Mouse (Mus musculus) CH12.LX (cell line): ENCODE measurements around the gene Myo5a. TPM values are rescaled to one million over a fixed set of nuclear protein-coding genes. Genes with fewer than 3 reads are reported as not detected.

Experiments
- DNase-seq: peaks from one replicate; pipeline ENCODE4 v3.0.0-alpha.2; 2013; ENCODE audit errors: extremely low read depth
- H3K27ac ChIP-seq: 2 replicates; pipeline ENCODE4 v1.5.1; 2012; ENCODE audit warnings: low read depth, mild to moderate bottlenecking, control low read depth, moderate library complexity; ENCODE audit not compliant: insufficient read depth
- H3K27me3 ChIP-seq: replicated peaks from 2 replicates; pipeline ENCODE3; 2012; ENCODE audit warnings: inconsistent platforms
- H3K36me3 ChIP-seq, 2 experiments: replicated peaks in 1 of 2; 2 replicates each; pipeline versions ENCODE3 to v1.6.1; 2012; ENCODE audit warnings: inconsistent platforms in 1 of 2, low read length in 1 of 2, mild to moderate bottlenecking in 1 of 2, mixed read lengths in 1 of 2, moderate library complexity in 1 of 2; ENCODE audit not compliant: control insufficient read depth in 1 of 2, insufficient read depth in 1 of 2
- H3K4me1 ChIP-seq, 2 experiments: 2 replicates each; pipeline ENCODE4 v1.6.1; 2012; ENCODE audit warnings: inconsistent platforms in 1 of 2, moderate library complexity in 1 of 2; ENCODE audit not compliant: insufficient read depth in 2 of 2, control insufficient read depth in 1 of 2
- H3K4me2 ChIP-seq: 2 replicates; pipeline ENCODE4 v1.6.1; 2012; ENCODE audit warnings: low read depth, mild to moderate bottlenecking, control low read depth; ENCODE audit not compliant: poor library complexity, insufficient read depth, severe bottlenecking
- H3K4me3 ChIP-seq, 3 experiments: fragments of 150-350 bp in 1 of 3; sonication (generic) in 1 of 3; replicated peaks in 1 of 3; 2 replicates each; pipeline versions ENCODE3 to v1.5.1; 2011 to 2012; ENCODE audit warnings: low read depth in 2 of 3, low read length in 2 of 3, mild to moderate bottlenecking in 2 of 3, moderate library complexity in 2 of 3, control low read depth in 1 of 3, improper control_type of control experiment in 1 of 3, inconsistent platforms in 1 of 3, mixed read lengths in 1 of 3; ENCODE audit not compliant: poor library complexity in 1 of 3
- H3K79me2 ChIP-seq: replicated peaks from 2 replicates; pipeline ENCODE4 v1.6.1; 2012; ENCODE audit warnings: mild to moderate bottlenecking, moderate library complexity; ENCODE audit not compliant: control insufficient read depth, poor library complexity, insufficient read depth, severe bottlenecking; ENCODE audit errors: extremely low read depth
- H3K9ac ChIP-seq: 2 replicates; pipeline ENCODE4 v1.6.1; 2012; ENCODE audit warnings: low read depth, mild to moderate bottlenecking, control low read depth, moderate library complexity; ENCODE audit not compliant: insufficient read depth
- H3K9me3 ChIP-seq: replicated peaks from 2 replicates; pipeline ENCODE3; 2012; ENCODE audit warnings: low read length, inconsistent platforms, mixed read lengths
- BHLHE40 ChIP-seq: IDR thresholded peaks from 2 replicates; pipeline ENCODE4 v1.6.1; 2011; ENCODE audit warnings: mild to moderate bottlenecking, low read depth, low read length, improper control_type of control experiment
- CHD1 ChIP-seq: IDR thresholded peaks from 2 replicates; pipeline ENCODE4 v1.6.1; 2012; ENCODE audit warnings: low read depth, low read length, improper control_type of control experiment, inconsistent platforms
- CHD2 ChIP-seq: IDR thresholded peaks from 2 replicates; pipeline ENCODE4 v1.6.1; 2011; ENCODE audit warnings: low read length, improper control_type of control experiment
- CTCF ChIP-seq, 2 experiments: IDR thresholded peaks in 1 of 2; conservative IDR thresholded peaks in 1 of 2; 2 replicates each; pipeline ENCODE4 v1.5.1; 2011 to 2012; ENCODE audit warnings: low read depth in 2 of 2, low read length in 2 of 2, improper control_type of control experiment in 1 of 2, inconsistent platforms in 1 of 2, mild to moderate bottlenecking in 1 of 2, moderate library complexity in 1 of 2
- ELF1 ChIP-seq: IDR thresholded peaks from 2 replicates; pipeline ENCODE4 v1.6.1; 2014; ENCODE audit warnings: low read depth, mild to moderate bottlenecking, inconsistent platforms, low read length, improper control_type of control experiment
- ETS1 ChIP-seq: conservative IDR thresholded peaks from 2 replicates; pipeline ENCODE4 v1.6.1; 2012; ENCODE audit warnings: low read depth, mild to moderate bottlenecking, inconsistent platforms, low read length, improper control_type of control experiment, moderate library complexity
- GABPA ChIP-seq: IDR thresholded peaks from 2 replicates; pipeline ENCODE4 v1.6.1; 2012; ENCODE audit warnings: low read depth, low read length, improper control_type of control experiment, inconsistent platforms; ENCODE audit not compliant: insufficient replicate concordance
- HCFC1 ChIP-seq: IDR thresholded peaks from 2 replicates; pipeline ENCODE4 v1.6.1; 2012; ENCODE audit warnings: low read depth, mild to moderate bottlenecking, inconsistent platforms, low read length, improper control_type of control experiment
- IRF4 ChIP-seq: IDR thresholded peaks from 2 replicates; pipeline ENCODE4 v1.6.1; 2014; ENCODE audit warnings: low read depth, mild to moderate bottlenecking, inconsistent platforms, low read length, improper control_type of control experiment
- JUN ChIP-seq: IDR thresholded peaks from 2 replicates; pipeline ENCODE4 v1.6.1; 2011; ENCODE audit warnings: low read depth, mild to moderate bottlenecking, low read length, improper control_type of control experiment, moderate library complexity; ENCODE audit not compliant: insufficient read depth
- JUND ChIP-seq: conservative IDR thresholded peaks from 2 replicates; pipeline ENCODE4 v1.6.1; 2011; ENCODE audit warnings: low read depth, low read length, improper control_type of control experiment
- MAFK ChIP-seq: IDR thresholded peaks from 2 replicates; pipeline ENCODE4 v1.6.1; 2011; ENCODE audit warnings: low read length, improper control_type of control experiment; ENCODE audit not compliant: insufficient replicate concordance
- MAX ChIP-seq: IDR thresholded peaks from 2 replicates; pipeline ENCODE4 v1.6.1; 2011; ENCODE audit warnings: low read length, improper control_type of control experiment
- MAZ ChIP-seq: IDR thresholded peaks from 2 replicates; pipeline ENCODE4 v1.6.1; 2012; ENCODE audit warnings: low read depth, mild to moderate bottlenecking, inconsistent platforms, low read length, improper control_type of control experiment, moderate library complexity
- MEF2A ChIP-seq: IDR thresholded peaks from 2 replicates; pipeline ENCODE4 v1.6.1; 2014; ENCODE audit warnings: low read depth, mild to moderate bottlenecking, inconsistent platforms, low read length, improper control_type of control experiment, borderline replicate concordance
- MXI1 ChIP-seq: IDR thresholded peaks from 2 replicates; pipeline ENCODE4 v1.6.1; 2011; ENCODE audit warnings: mild to moderate bottlenecking, low read depth, low read length, improper control_type of control experiment
- NELFE ChIP-seq: IDR thresholded peaks from 2 replicates; pipeline ENCODE4 v1.6.1; 2011; ENCODE audit warnings: low read depth, low read length, improper control_type of control experiment
- NRF1 ChIP-seq: IDR thresholded peaks from 2 replicates; pipeline ENCODE4 v1.6.1; 2014; ENCODE audit warnings: low read depth, mild to moderate bottlenecking, inconsistent platforms, low read length, improper control_type of control experiment, moderate library complexity
- PAX5 ChIP-seq: IDR thresholded peaks from 2 replicates; pipeline ENCODE4 v1.6.1; 2012; ENCODE audit warnings: low read length, inconsistent platforms, mixed read lengths
- POLR2AphosphoS2 ChIP-seq: IDR thresholded peaks from 2 replicates; pipeline ENCODE4 v1.6.1; 2011; ENCODE audit warnings: low read depth, low read length, improper control_type of control experiment
- RAD21 ChIP-seq: IDR thresholded peaks from 2 replicates; pipeline ENCODE4 v1.6.1; 2011; ENCODE audit warnings: low read depth, mild to moderate bottlenecking, low read length, improper control_type of control experiment, moderate library complexity
- RCOR1 ChIP-seq: conservative IDR thresholded peaks from 2 replicates; pipeline ENCODE4 v1.6.1; 2012; ENCODE audit warnings: low read depth, mild to moderate bottlenecking, inconsistent platforms, low read length, improper control_type of control experiment
- SIN3A ChIP-seq: IDR thresholded peaks from 2 replicates; pipeline ENCODE4 v1.6.1; 2012; ENCODE audit warnings: low read length, improper control_type of control experiment, inconsistent platforms
- SMC3 ChIP-seq: IDR thresholded peaks from 2 replicates; pipeline ENCODE4 v1.6.1; 2011; ENCODE audit warnings: low read depth, low read length, improper control_type of control experiment
- TBP ChIP-seq: conservative IDR thresholded peaks from 2 replicates; pipeline ENCODE4 v1.6.1; 2011; ENCODE audit warnings: low read depth, low read length, improper control_type of control experiment
- TCF12 ChIP-seq: IDR thresholded peaks from 2 replicates; pipeline ENCODE4 v1.6.1; 2014; ENCODE audit warnings: low read depth, mild to moderate bottlenecking, inconsistent platforms, low read length, improper control_type of control experiment
- UBTF ChIP-seq: IDR thresholded peaks from 2 replicates; pipeline ENCODE4 v1.6.1; 2012; ENCODE audit warnings: low read depth, mild to moderate bottlenecking, inconsistent platforms, low read length, improper control_type of control experiment, moderate library complexity
- USF2 ChIP-seq: conservative IDR thresholded peaks from 2 replicates; pipeline ENCODE4 v1.6.1; 2011; ENCODE audit warnings: low read depth, low read length, improper control_type of control experiment
- ZC3H11A ChIP-seq: IDR thresholded peaks from 2 replicates; pipeline ENCODE4 v1.6.1; 2012; ENCODE audit warnings: low read depth, mild to moderate bottlenecking, inconsistent platforms, low read length, improper control_type of control experiment
- ZMIZ1 ChIP-seq: IDR thresholded peaks from 2 replicates; pipeline ENCODE4 v1.6.1; 2012; ENCODE audit warnings: low read depth, mild to moderate bottlenecking, inconsistent platforms, low read length, improper control_type of control experiment
- ZNF384 ChIP-seq: IDR thresholded peaks from 2 replicates; pipeline ENCODE4 v1.6.1; 2012; ENCODE audit warnings: low read depth, low read length, improper control_type of control experiment, inconsistent platforms
- dilution Hi-C: fragments of 300-500 bp; cut with MboI; formaldehyde crosslinking; loops from 2 replicates; pipeline ENCODE4 v1.14.3; 2020; ENCODE audit warnings: low sequenced_read_pairs; ENCODE audit not compliant: extremely low pct_unique_long_range_greater_than_20kb, extremely low pct_ligation_motif_present
- in situ Hi-C: fragments of 300-500 bp; cut with MboI; formaldehyde crosslinking; loops from 3 replicates; pipeline ENCODE4 v1.14.3; 2019; ENCODE audit warnings: low sequenced_read_pairs, low pct_ligation_motif_present, low pct_unique_long_range_greater_than_20kb, mixed read lengths
- polyA plus RNA-seq: library from polyadenylated mRNA; unstranded; fragments of >175 nt; gene quantifications from 2 replicates; pipeline ENCODE4 v1.2.1, GENCODE M21; 2012; ENCODE audit warnings: low read depth; ENCODE audit not compliant: insufficient read length
- total RNA-seq, 2 experiments: library from RNA; depleted of rRNA; stranded (reverse); fragments of 300-350 nt in 1 of 2; fragments of >200 nt in 1 of 2; gene quantifications; 2 replicates each; pipeline ENCODE4 v1.2.3; 2012 to 2014

Gene Myo5a
- total and polyA plus RNA-seq, 3 experiments = 55.0 to 107 (median 66.6) TPM

- peak; percentile 83 for TF ChIP-seq RCOR1
- TF ChIP-seq POLR2AphosphoS2 = no peak
- TF ChIP-seq MAZ = no peak
- no peak for TF ChIP-seq NRF1
- TF ChIP-seq ZMIZ1 = no peak
- TF ChIP-seq MXI1 = peak; percentile 62; the same call in 1 of the 2 replicates
- TF ChIP-seq CHD2 = peak; percentile 69
- TF ChIP-seq GABPA = no peak
- no peak for TF ChIP-seq SMC3
- TF ChIP-seq MAFK = peak; percentile 72; the same call in 1 of the 2 replicates
- no peak; the same call in 1 of the 2 replicates for TF ChIP-seq RAD21
- peak; percentile 78; the same call in 1 of the 2 replicates for TF ChIP-seq JUND
- TF ChIP-seq, all 38 proteins: peak for 19
These were observed 23.9 kb downstream of the Myo5a start (continued) for GRCm38 (mm10) chr9:75094762-75095161.

- in situ Hi-C loops = no loop called here
These were observed 28.1 kb downstream of the Myo5a start for GRCm38 (mm10) chr9:75098937-75099336.

GRCm38 (mm10) chr9:75100157-75100781 is 29.5 kb downstream of the Myo5a start:
- Histone ChIP-seq H3K27ac (peak overlapping the region; percentile 77), H3K27me3 (no peaks in the 10 kb centered on the region), H3K36me3 (peaks cover 0 to 7% of the 10 kb centered on the region in 2 experiments), H3K4me3 (no peak overlapping the region), H3K4me1 (peaks cover 12 to 83% of the 10 kb centered on the region in 2 experiments; a peak in 3 of 4 replicates), H3K9ac (peak overlapping the region; percentile 39), H3K79me2 (peaks cover 58% of the 10 kb centered on the region), H3K9me3 (no peaks in the 10 kb centered on the region), H3K4me2 (peak overlapping the region; percentile 46)
- DNase-seq = peak; percentile 37
- in situ Hi-C loops = no loop called here
- dilution Hi-C loops = no loop called here
- TF ChIP-seq CHD1 (no peak), GABPA (no peak), MAZ (no peak), NRF1 (no peak), SMC3 (no peak), ZC3H11A (no peak), CTCF (conservative IDR thresholded peaks at IDR 0.05 in 1 of 2, IDR thresholded peaks at IDR 0.05 in 1 of 2; ENCODE audit: low read depth in 2 of 2, low read length in 2 of 2) (no peak), HCFC1 (no peak), JUN (no peak), MEF2A (peak; percentile 94), TCF12 (peak; percentile 38; the same call in 1 of the 2 replicates), BHLHE40 (peak; percentile 47), USF2 (no peak), ETS1 (0 out of 2 replicates have a peak, but pooled peaks have one; percentile 44), PAX5 (no peak), MAX (no peak), TBP (0 out of 2 replicates have a peak, but pooled peaks have one; percentile 25)

More at GRCm38 (mm10) chr9:75098937-75099336, 28.1 kb downstream of the Myo5a start:
- Histone ChIP-seq H3K36me3 (peaks cover 0 to 7% of the 10 kb centered on the region in 2 experiments), H3K9me3 (no peaks in the 10 kb centered on the region), H3K4me1 (peaks cover 12 to 79% of the 10 kb centered on the region in 2 experiments; a peak in 3 of 4 replicates), H3K27me3 (no peaks in the 10 kb centered on the region), H3K9ac (peak overlapping the region; percentile 0), H3K4me2 (peak overlapping the region; percentile 23), H3K4me3 (peak overlapping the region in 1 of 3 experiments; percentile 27), H3K79me2 (peaks cover 62% of the 10 kb centered on the region), H3K27ac (peak overlapping the region; percentile 68)
- DNase-seq = no peak
- dilution Hi-C loops = no loop called here
- TF ChIP-seq UBTF = no peak
- no peak for TF ChIP-seq ELF1
- TF ChIP-seq IRF4 = no peak
- no peak for TF ChIP-seq POLR2AphosphoS2
- no peak for TF ChIP-seq NELFE
- TF ChIP-seq HCFC1 = no peak
- TF ChIP-seq JUND = no peak
- TF ChIP-seq NRF1 = peak; percentile 39; the same call in 1 of the 2 replicates
- TF ChIP-seq ZNF384 = no peak
- TF ChIP-seq SIN3A = peak; percentile 51
- peak; percentile 75 for TF ChIP-seq BHLHE40
